Mouse (Mus musculus) kidney, postnatal 14 days (tissue): ENCODE data around the gene Ccdc32.
A peak's percentile ranks its signal among the peaks of the same experiment; 100 is the strongest.
"Not testable (repeated sequence)": the region's sequence is repeated elsewhere in the genome, so short reads cannot be mapped to it uniquely, and the experiment has no call there.

Experiments used
- DNase-seq: peaks from one replicate; pipeline ENCODE4 v3.0.0; 2022; ENCODE audit warnings: mixed read lengths

The Ccdc32 gene

DNA sequence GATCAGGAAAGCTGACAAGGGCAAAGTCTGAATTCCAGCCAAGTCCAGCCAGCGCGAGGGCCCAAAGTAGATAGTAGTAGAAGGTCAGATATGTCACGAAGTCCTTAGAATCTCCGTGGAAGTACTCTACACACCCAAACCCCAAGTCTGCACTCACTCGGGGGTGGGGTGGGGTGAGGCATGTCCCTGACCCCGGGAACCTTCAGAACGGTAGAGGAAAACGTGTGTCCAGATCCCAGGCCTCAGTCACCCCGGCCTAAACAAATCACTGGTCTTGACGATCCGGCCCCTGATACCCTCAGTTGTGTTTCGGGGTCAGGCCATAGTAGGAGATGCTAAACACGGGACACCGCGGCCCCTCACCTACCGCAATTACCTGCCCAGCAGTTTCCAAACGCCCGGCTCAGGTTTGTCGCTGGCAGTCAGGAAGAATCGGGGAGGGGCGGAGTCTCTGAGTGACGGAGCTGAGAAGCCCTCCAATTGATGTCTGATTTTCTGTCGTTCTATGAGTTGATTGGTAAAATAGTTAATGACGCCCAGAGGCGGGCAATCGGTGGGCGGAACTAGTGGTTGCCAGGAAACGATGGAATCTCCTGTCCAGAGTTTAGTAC, at the start of gene Ccdc32:
Ccdc32 (minus strand) TSS at position 453 of the 611 bp plus-strand sequence.
- DNase-seq: peak; percentile 98

DNA sequence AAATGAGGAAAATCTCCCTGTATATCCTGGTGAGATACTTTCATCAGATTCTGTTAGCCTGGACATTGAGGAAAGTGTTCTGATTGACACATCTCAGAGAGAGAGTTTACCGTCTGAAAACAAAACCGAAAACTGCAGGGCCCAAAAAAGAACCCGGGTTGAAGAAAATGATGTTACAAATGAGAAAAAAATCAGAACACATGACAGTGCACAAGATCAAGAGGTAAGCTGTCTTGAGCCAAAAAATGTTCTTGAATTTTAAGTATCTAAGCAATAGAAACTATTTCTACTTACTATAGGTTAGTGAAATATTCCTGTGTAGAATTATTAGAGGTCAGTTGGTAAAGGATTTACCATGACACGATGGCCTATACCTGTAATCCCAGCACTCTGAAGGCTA, 43.2 kb upstream of the Ccdc32 start:
- DNase-seq: no peak

- no peak for DNase-seq
These were observed 30.9 kb upstream of the Ccdc32 start for GRCm38 (mm10) chr2:119060139-119060538.

GRCm38 (mm10) chr2:119050132-119050650, 21.0 kb upstream of the Ccdc32 start:
- no peak for DNase-seq

DNA sequence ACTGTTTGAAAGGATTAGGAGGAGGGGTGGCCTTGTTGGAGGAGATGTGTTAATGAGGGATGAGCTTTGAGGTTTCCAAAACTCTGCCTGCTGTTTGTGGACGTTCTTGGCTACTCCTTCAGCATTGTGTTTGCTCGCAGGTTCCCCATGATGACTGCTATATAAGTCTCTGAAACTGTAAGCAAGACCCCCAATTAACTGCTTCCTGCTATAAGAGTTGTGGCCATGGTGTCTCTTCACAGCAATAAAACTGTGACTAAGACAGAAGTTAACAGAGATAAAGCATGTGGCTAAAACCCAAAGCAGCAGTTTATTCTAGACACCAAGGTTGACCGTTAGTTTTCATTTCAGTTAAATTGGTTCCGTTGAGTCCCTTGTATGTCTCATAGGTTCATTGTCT, 18.7 kb upstream of the Ccdc32 start:
- no peak for DNase-seq

- peak; percentile 97 for DNase-seq
These were observed 17.7 kb upstream of the Ccdc32 start, which contains the start of gene Knl1 for GRCm38 (mm10) chr2:119046649-119047611. TSS of gene Knl1 (plus strand) at chr2:119047119.

DNA sequence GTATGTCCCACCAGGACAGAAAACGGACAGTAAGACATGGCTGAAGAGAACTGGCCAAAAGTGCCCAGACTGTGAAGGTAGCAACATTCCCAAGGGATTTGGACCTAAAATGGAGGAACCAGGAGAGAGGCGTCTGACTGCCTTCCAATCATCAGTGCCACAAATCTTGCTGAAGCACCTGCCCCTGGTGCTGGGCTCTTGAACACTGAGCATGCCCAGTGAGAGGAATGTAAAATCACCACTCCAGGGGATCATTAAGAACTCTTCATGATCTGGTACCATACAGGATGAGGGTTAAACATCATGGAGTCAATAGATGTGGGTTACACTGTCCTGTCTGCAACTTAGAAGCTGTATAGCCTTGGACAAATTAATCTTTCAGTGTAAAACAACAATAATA, 16.0 kb upstream of the Ccdc32 start:
- DNase-seq: no peak

DNA sequence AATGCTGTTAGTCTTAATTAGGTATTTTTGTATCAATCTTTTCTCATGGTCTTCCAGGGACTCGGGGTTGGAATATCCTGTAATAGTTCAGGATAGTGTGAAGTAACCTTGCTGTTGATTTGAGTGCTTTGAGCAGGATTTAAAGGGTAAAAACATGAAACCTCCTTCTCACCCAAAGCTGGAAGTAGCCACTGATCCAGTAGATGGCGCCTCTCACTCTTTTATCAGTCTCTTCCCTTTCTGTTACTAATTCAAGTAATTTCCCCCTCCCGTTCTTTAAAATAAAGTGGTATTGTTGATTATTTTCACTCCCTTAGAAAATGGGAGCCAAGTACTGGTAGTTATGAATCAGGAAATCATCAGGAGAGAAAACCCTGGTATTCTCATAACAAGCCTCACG, 11.7 kb upstream of the Ccdc32 start:
- DNase-seq: peak; percentile 26

DNA sequence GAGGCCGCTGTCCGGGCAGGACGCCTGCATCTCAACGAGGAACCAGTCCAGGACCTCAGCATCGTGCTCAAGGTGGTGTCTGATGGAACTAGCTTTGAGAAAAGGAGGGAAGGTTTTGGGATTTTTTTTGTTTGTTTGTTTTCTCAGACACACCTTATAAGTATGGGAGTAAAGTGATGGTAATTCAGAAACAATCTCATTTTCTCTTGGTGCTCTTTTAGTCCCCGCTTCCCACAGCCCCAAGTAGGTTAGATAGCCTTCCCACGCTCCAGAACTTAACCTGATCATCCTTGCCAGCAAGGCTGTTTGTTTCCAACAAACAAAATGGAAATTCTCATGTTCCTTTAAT, 6.2 kb upstream of the Ccdc32 start:
- no peak for DNase-seq

DNA sequence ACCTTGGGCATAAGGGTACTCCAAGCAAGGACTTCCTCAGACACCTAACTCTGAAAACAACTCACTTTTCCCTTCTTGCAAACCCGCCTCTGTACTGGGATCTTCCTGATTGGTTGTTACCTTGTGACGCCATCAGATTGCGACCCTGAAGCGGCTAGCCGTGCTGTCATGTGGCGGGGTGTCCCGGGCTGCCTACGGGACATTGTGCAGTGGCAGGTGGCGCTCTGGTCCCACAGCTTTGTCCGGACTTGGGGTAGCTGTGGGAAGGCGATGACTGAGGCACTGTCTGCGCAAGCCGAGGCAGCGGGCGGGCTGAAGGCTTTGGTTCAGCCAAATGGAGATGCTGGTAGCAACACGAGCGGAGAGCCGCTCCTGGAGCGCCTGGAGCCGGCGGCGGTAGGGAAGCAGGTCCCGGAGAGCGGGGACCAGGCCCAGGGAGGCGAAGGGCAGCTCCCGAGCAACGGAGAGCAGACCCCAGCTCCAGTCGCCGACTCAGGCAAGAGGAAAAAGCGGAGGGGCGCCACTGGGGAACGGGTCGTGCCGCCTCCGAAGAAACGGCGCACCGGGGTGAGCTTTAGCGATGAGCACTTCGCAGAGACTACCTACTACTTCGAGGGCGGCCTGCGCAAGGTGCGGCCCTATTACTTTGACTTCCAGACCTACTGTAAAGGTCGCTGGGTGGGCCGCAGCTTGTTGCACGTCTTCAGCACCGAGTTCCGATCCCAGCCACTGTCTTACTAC, 5.6 kb upstream of the Ccdc32 start, which contains the start of gene Rpusd2:
Rpusd2 (plus strand) TSS at position 135 of the 741 bp plus-strand sequence.
- DNase-seq: peak; percentile 96

GRCm38 (mm10) chr2:119032191-119032590, 3.0 kb upstream of the Ccdc32 start:
- no peak for DNase-seq

GRCm38 (mm10) chr2:119026951-119027350, 2.2 kb downstream of the Ccdc32 start:
- no peak for DNase-seq

- no peak for DNase-seq
These were observed 4.0 kb downstream of the Ccdc32 start for GRCm38 (mm10) chr2:119025239-119025616.

DNA sequence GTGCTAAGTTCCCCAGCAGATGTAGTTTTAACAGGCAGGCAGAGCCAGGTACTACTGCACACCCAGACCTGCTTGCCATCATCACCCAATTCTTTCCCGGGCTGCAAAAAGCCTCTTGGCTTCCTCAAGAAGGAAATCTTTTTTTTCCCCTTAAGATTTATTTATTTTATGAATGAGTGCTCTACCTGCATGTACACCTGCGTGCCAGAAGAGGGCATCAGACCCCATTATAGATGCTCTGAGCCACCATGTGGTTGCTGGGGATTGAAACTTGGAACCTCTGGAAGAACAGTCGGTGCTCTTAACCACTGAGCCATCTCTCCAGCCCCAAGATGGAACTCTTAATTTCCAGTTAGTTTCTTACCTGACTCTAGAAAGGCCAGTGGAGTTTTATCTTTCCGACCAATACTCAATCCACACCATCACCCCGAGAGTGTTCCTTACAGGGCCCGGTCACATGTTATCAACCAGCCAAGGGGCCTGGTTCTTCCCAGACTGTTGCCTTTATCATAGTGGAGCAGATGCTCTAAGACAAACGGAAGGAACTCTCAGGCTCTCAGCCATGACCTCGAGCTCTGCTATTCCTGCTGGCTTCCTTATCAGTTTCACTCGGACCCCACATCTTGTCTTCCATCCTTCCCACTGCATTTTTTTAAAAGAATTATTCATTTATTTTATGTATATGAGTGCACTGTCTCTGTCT, 4.5 kb downstream of the Ccdc32 start:
- DNase-seq: no peak

- no peak for DNase-seq
These were observed 6.0 kb downstream of the Ccdc32 start for GRCm38 (mm10) chr2:119023154-119023660.

GRCm38 (mm10) chr2:119019538-119019937, 9.7 kb downstream of the Ccdc32 start:
- DNase-seq: no peak

DNA sequence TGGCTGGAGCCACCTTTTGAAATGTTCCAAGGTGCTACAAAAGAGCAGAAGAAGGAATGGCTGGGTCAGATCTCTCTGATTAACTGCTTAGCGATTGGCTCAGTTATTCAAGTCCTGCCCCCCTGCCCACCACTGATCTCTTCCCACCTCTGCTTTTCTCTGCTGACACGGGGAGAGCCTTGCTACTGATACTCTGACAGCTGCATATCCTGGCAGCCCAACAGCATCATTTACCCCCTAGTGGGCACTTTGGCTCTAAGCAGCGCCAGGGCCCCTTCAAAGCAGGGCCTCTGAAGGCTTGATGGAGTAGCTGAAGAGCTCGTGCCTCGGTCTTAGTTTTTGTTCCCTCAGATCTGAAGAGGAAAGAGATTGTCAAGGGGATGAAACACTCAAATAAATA, 10.1 kb downstream of the Ccdc32 start:
- DNase-seq: no peak

- DNase-seq: peak; percentile 47
These were observed 10.6 kb downstream of the Ccdc32 start for GRCm38 (mm10) chr2:119018391-119019122.

DNA sequence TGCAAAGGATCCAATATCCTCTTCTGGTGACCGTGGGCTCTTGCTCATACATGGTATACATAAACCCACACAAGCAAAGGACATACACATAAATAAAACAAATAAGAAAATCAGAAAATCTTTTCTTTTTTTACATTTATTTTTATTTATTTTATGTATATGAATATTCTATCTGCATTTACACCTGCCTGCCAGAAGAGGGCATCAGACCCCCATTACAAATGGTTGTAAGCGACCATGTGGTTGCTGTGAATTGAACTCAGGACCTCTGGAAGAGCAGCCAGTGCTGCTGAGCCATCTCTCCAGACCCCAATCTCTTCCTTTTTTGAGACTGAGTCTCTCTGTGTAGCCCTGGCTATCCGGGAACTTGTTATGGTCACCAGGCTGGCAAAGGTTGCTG, 11.5 kb downstream of the Ccdc32 start:
- no peak for DNase-seq

- not testable (repeated sequence) for DNase-seq
These were observed 12.9 kb downstream of the Ccdc32 start for GRCm38 (mm10) chr2:119016312-119016711.

DNA sequence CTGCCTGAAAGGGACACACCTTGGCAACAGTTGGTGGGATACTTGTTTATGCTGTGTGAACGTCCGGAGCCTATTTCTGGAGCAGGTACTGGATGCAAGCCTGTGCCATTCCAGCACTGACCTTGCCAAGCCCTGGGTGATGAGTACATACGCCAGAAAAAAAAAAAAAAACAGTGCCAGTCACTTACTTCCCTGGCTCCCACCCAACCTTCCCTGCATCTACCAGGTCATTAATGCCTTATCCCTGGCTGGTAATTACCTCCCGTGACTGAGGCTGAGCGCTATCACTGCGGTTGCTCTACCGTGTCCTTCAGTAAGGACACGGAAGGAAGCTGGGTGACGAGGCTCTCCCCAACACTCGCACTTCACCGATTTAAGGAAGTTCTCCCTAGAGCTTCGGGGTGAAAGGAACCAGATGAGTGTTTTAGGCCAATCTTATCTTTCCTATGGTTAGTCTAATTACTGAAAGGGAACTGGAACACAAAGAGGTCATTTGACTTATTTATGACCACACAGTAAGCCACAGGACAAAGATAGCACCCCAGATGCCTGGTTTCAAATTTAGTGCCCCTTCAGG, 13.5 kb downstream of the Ccdc32 start:
- peak; percentile 24 for DNase-seq
